Mouse (Mus musculus) thymus, postnatal 36 days (tissue): ENCODE results near the gene Ctsl.

Source experiments
- DNase-seq, 2 experiments: peaks; one replicate each; pipeline ENCODE4 v3.0.0; 2022; ENCODE audit warnings: mixed read lengths in 2 of 2

Gene Ctsl

GRCm38 (mm10) chr13:64369805-64370172 lies 901 bp downstream of the Ctsl start:
- peak in 1 of 2 experiments; percentile 67 for DNase-seq

GRCm38 (mm10) chr13:64368596-64368995 lies 2.1 kb downstream of the Ctsl start:
- DNase-seq, result no peak

- DNase-seq, result no peak
Measured at GRCm38 (mm10) chr13:64367615-64368014, 3.1 kb downstream of the Ctsl start.

DNA sequence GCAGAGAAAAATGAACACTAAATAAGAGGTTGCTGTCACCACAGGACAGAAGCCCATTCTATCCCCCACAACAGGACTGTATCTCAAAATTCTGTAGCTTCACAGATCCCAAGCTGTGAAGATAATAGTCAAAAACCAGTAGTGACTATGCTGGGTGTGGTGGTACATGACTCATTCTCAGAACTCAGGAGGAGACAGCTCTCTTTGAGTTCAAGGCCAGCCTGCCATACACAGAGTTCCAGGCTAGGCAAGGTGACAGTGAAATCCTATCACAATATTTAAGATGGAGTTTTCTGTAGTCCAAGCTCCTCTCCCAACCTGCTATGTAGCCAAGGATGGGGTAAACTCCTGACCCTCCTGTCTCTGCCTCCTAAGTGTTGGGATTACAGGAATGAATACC lies 5.4 kb downstream of the Ctsl start:
- no peak for DNase-seq

DNA sequence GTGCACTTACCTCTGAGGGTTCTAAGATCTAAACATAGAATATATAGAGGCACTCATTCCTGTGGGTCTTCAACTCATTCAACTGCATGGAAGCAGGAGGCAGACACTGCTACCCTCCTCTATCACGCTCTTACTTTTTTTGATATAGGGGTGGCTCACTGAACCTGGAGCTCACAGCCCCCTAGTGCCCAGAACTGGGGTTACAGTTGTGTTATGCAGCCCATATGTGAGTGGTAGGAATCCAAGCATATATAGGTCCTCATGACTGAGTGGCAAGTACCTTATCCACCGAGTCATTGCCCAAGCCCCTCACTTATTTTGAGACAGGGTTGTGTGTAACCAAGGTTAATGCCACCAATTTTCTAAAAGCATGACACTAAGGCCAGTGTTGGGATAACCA lies 6.4 kb downstream of the Ctsl start:
- peak; percentile 59 for DNase-seq

DNA sequence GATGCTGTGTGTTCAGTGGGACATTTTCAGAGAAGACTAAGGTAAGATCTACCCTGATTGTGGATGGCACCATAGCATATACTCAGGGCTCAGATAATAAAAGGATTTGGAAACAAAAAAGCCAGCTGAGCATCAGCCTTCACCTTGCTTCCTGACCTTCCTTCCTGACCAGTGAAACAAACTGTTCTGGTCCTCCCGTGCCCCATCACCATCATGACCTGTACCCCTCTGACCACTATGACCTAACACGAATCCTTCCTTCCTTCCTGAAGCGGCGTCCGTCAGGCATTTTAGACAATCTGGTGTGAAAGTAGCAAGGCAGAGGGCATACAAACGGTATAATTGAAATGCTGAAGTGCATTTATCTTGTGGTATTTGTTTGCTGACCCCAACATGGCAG lies 8.6 kb downstream of the Ctsl start:
- DNase-seq, result no peak

DNA sequence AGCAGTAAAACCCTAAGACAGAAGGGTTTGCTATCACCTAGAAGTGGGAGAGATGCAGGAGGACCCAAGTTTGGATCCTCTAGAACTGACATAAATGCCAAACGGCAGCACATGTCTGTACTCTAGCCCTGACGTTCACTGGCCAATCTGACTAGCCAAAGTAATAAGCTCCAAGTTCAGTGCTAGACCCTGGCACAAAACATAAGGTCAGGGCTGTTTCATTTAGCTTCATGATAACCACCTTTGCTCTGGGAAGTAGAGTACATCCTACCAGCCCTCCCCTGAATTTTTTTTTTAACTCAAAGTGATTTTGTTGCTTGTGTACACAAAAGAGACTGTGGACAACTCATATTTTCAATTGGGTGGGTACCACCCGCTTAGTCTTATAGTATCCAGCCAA lies 9.7 kb downstream of the Ctsl start:
- no peak for DNase-seq

DNA sequence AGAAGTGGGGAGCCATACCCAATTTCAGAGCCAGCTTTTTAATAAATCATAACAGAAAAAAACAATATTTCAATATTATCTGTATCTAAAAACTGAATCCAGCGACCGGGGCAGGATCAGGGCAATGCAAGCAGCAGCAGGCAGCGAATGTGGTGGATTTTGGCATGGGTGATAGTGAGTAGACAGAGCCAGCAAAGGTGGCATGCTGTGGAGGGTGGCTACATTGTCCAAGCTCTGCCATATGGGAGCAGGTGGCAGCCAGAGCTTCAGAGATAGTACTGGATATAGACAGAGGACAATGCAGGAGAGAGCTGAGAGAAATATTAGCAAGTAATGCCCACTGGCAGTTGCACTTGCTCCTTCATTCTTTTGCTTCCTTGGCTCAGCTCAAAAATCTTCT lies 11.0 kb downstream of the Ctsl start:
- DNase-seq, result no peak

DNA sequence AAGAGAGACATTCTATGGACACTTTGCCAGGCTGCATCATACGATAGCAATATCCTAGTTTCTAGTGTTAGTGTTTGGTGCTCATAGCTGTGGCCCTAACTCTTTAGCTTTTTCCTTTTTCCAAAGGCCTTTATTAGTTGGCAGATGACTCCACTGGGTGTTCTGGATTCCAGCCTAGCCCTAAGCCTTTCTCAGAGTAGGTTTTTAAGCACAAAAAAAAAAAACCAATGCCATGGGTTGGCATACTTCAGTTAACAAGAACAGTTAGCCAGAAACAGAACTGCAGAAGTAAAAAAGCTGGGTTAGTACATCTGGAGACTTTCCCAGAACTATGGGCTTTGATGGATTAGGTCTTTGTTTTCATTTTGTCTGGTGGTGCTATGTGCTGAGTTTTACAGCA lies 12.2 kb downstream of the Ctsl start:
- DNase-seq, result no peak

DNA sequence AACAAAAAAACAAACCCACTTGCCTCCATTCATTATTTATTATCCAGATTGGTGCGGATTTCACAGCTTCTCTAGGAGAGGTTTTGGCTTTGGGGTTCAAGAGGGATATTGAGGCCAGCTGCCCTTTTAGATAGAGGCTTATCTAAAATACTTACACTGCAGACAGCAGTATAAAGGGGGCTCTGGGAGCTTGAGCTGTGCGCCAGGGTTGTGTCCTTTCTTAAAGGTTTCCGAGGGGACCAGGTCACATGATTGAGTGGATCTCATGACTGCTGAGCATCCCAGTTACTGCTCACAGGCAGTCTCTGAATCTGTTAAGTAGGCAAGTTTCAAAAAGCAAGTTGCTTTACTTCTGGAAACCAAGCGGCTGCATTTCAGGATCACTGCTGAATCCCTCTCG lies 13.3 kb downstream of the Ctsl start:
- no peak for DNase-seq

DNA sequence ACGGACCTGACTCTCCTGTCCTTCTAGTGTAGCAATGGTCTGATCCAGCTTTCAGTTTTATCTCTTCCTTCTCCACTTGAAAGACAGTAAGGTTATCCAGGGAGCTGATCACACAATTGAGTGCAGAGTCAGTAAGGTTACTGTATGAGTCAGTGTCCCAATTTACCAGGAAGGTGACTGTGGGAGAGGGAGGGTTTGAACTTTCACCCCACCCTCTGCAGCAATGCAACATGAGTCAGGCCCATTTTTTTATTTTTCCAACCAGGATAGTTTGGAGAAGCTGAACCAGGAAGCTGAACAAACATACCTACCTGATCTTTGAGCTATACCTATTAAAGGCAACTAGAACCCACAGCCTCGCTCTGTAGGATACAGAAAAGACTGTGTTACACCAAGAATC lies 21.2 kb downstream of the Ctsl start:
- no peak for DNase-seq

- no peak for DNase-seq
Measured at GRCm38 (mm10) chr13:64344082-64344501, 26.6 kb downstream of the Ctsl start.

GRCm38 (mm10) chr13:64343598-64343997 lies 27.1 kb downstream of the Ctsl start:
- no peak for DNase-seq

DNA sequence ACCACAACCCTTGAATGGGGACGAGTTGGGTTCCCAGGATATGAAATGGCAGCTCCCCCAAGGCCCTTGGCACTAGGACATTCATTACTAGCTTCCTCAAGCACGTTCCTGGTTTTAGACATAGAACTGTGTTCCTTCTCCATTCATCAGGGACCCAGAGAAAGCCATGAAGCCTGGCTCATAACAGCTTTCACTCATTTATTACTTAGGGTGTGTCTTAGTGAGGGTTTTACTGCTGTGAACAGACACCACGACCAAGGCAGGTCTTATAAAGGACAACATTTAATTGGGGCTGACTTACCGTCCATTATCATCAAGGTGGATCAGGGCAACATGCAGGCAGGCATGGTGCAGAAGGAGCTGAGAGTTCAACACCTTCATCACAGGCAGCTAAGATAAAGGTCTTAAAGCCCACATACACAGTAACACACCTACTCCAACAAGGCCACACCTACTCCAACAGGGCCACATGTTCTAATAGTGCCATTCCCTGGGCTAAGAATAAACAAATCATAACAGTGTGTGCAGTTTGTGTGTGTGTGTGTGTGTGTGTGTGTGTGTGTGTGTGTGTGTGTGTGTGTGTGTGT lies 35.1 kb downstream of the Ctsl start:
- DNase-seq, result no peak

GRCm38 (mm10) chr13:64333102-64333501 lies 37.6 kb downstream of the Ctsl start:
- no peak for DNase-seq

DNA sequence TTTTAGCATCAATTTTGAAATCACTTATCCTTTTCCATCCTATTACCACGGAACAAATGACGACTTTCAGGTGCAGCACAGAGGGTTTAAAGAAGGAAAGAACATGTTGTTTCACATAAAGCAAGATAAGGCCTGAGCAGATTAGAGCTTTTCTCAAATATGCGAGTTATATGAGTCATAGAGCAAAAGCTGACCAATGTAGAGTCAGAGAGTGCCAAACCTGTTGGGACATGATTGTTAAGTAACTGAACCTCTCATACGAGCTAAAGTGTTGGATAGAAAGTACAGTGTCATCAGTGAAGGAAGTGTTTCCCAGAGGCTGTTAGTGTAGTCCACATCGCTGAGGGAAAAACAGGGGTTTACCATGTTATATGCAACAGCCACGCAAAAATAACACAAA lies 38.4 kb downstream of the Ctsl start:
- no peak for DNase-seq

- DNase-seq, result no peak
Measured at GRCm38 (mm10) chr13:64322561-64323281, 48.0 kb downstream of the Ctsl start.

DNA sequence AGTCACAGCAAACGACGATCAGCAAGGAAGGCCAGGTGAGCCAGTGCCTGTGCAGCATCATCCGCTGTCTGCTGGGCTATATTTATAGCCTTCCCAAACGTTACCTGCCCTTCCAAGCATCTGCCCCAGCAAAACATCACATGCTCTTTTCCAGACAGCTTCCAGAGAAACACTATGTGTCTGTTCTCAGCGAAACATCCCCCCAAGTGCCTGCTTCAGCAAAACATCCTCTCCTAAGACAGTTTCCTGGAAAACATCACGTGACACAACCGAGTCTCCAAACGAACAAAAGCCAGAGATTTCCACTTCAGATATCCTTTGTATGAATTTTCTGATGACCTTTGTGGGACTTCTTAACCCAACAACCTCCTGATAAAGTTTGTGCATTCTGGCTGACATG lies 50.4 kb downstream of the Ctsl start:
- no peak for DNase-seq

GRCm38 (mm10) chr13:64319782-64320181 lies 50.9 kb downstream of the Ctsl start:
- no peak for DNase-seq

DNA sequence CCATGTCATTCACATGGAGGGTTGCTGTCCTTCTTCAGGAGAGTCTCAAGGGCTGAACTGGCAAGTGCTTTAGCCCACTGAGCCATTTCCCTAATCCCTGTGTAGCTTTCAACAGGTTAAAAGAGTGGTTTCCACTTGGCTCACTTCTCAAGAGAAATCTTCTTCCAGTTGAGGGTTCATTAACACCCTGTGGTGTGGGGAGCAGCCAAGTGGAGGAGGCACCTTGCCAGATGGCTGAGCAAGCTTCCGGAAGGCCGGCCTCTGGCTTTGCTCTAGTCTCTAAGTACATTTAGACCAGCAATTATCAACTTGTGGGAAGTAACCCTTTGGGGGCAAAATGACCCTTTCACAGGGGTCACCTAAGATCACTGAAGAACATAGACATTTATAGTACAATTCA lies 52.3 kb downstream of the Ctsl start:
- DNase-seq, result no peak

DNA sequence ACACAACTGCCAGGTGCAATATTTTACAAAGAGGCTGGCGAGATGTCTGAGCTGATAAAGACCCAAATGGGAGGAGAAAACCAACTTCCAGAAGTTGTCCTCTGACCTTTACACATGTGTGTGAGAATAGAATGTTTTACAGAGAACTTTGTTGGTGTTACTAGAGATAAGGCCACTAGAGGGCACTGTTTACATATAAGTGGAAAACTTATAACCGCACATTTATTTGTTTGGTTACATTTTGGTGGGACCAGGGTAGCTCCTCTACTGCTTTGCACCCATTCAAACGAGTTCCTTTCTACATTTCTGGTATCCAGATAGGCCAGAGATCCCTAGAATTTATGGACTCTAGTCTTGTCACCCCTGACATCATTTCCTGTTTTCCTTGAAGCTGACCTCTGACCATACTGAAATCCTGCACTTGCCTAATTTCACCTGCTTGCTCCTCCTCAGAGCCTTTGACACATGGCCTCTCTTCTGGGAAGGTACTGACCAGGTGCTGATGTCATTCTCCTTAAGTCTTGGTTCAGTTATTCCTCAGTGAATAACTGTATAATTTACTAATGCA lies 55.1 kb downstream of the Ctsl start:
- no peak for DNase-seq

DNA sequence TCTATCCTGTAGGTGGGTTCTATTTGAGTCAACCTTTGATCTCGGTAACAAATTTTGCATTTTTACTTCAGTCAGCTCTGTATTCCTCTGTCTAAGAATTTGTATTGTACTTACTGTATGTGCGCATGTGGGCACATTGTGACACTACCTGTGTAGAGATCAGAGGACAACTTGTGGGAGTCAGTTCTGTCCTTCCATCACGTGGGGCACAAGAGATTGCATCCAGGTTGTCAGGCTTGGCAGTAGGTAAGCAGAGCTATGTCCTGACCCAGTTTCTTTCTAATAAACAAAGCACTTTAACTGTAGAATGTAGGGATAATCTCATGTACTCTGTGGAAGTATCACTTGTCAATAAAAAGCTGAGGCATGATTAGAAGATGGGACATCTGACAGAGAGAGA lies 56.6 kb downstream of the Ctsl start:
- no peak for DNase-seq

DNA sequence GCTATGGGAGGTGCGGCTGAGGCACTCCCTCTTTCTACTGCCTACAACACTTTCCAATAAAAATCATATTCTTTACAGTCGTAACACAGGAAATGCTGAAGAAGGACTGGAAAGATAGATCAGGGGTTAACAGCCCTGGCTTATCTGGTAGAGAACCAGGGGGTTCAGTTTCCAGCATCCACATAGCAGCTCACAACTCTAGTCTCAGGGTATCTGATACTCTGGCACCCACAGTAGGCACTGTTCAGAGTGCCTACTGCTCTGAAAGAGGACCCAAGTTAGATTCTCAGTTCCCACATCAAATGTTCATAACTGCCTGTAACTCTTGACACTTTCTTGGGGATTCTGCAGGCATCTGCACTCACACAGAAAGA lies 57.8 kb downstream of the Ctsl start:
- DNase-seq, result no peak

DNA sequence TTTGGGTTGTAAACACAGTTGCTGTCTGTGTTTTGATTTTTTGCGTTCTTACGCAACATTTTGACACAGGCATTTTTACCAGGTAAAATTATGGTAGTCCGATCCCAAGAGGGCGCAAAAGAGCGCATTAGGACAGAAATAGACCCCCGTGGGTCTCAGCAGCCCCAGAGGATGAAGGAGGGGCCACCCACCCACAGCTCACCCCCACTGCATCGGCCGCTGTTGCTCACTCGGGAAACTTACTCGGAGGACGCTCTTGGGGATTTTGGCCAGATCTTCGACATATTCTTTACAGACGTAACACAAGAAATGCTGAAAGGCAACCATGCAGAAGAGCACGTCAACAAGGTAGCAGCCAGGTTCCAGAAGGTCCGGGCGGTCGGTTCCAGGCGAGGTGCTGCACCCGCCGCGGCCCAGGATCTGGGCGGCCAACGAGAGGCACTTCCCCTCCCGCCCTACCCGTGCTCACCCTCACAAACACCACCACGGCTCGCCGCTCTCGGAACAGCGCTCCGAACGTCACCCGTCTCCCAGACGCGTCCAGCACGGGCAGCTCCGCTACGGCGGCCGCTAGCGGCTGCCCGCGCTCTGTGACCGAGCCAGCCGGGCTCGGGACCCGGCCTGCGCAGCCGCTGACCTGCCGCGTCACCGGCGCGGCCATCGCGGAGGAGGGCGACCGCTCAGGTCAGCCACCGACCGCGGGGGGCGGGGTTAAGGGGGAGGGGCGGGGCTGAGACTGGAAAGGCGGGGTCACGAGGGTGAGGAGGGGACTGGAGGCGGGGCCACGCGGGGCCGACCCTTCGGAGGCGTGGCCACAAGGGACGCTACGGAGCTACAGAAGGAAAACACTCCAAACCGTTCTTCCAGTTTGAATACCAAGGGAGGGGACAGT lies 58.4 kb downstream of the Ctsl start, which contains the start of gene Aaed1:
Gene Aaed1, minus strand, starts transcription at position 687 of the 892 bp plus-strand sequence.
- peak; percentile 84 to 88 for DNase-seq
